Mouse (Mus musculus) heart, embryonic 14.5 days (tissue): ENCODE data around the gene Dydc2. TPM values are rescaled to one million over a fixed set of nuclear protein-coding genes. Genes with fewer than 3 reads are reported as not detected.

ENCODE experiments used
- polyA plus RNA-seq: library from polyadenylated mRNA; unstranded; fragments of >200 nt; fragmentation: Nextera tagmentation; extraction: Ambion mirVana; gene quantifications from 2 replicates; pipeline ENCODE4 v1.2.1, GENCODE M21; 2014

The Dydc2 gene
- polyA plus RNA-seq, 1 experiment from 2014 or later = 0.34 TPM

Other genes starting within 250 kb of the Dydc2 start
- gene Sh2d4b, start 175.9 kb downstream of the Dydc2 start, polyA plus RNA-seq = 0.89 and 1.1 TPM in 2 replicates
- 43.4 and 45.2 TPM in 2 replicates for gene Tspan14, start 102.4 kb downstream of the Dydc2 start, polyA plus RNA-seq
- gene Fam213a, start 55.4 kb downstream of the Dydc2 start, polyA plus RNA-seq = 42.2 and 46.7 TPM in 2 replicates
- gene Dydc1, start 3.7 kb upstream of the Dydc2 start, polyA plus RNA-seq = 0.26 TPM in 1 of 2 replicates, not detected in the other
- gene Mat1a, start 35.8 kb upstream of the Dydc2 start, polyA plus RNA-seq = 0.63 and 0.82 TPM in 2 replicates
- gene Sftpa1, start 62.6 kb upstream of the Dydc2 start, polyA plus RNA-seq = 0.24 and 0.32 TPM in 2 replicates
- not detected in 2 replicates for gene Mbl1, start 82.2 kb upstream of the Dydc2 start, polyA plus RNA-seq
- gene Sftpd, start 115.9 kb upstream of the Dydc2 start, polyA plus RNA-seq = not detected in 2 replicates
- gene Gm2832, start 209.6 kb upstream of the Dydc2 start, polyA plus RNA-seq = not detected in 2 replicates